Mouse (Mus musculus): Measurements from ENCODE around the gene Zfp422.

GRCm38 (mm10) chr6:116653191-116653590, 24.4 kb upstream of the Zfp422 start:
- TF ChIP-seq GATA1 (IDR thresholded peaks at IDR 0.05; ENCODE audit: borderline replicate concordance, low read length): no peak
- TF ChIP-seq FLI1 (IDR thresholded peaks at IDR 0.05; ENCODE audit: low read length): no peak
